Mouse (Mus musculus): ENCODE data around the gene Tph2.

DNA sequence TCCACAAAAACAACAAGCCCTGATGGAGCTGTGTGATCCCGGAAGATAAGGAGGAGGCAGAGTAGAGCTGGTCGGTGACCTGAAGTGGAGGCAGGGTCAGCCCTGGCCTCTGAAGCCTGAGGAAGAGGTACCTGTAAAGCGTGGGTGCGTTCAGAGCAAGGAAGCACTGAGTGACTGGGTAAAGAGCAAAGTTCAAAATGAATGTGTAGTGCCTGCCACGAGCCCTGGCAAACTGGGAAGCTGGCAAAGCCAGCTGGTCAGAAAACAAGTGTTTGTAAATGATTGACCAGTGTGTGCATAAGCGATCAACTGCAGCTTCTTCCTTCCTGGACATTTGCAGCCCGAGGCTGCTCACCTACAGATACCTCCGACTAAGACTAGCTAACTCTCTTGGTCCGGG lies 149.1 kb downstream of the Tph2 start:
- TF ChIP-seq POLR2A (IDR thresholded peaks at IDR 0.05; ENCODE audit: insufficient read depth, low read depth, low read length), result no peak
- TF ChIP-seq CTCF (IDR thresholded peaks at IDR 0.05), result no peak
- TF ChIP-seq EP300 (IDR thresholded peaks at IDR 0.05; ENCODE audit: insufficient read depth, low read depth, low read length), result no peak

Data from heart, adult 2 months (tissue).